Mouse (Mus musculus): ENCODE measurements at regions not wholly inside any gene's neighbourhood (a gene's known extent, or its start where the extent isn't known, plus 50 kb on each side); places are given as distances from the start of the nearest gene placed in this dataset.

DNA sequence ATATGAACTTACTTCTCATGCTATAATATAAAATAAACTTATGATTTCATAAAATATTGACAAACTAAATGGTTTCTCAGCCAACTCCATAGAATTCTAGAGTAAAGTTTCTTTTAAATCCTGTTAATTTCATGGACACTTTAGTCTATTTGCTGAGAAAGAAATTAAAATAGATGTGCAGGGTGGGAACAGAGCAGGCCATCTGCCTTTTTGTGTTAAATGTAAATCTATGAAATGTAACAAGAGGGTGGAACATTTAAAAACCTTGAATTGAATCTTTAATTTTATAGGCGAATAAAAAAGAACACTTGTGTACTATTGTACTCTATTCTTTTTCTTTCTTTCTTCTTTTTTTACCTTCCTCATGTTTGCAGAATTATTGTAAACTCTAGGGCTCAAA, 1050.7 kb downstream of the Tbl1xr1 start:
- DNase-seq (ENCODE audit: low spot score): no peak

DNA sequence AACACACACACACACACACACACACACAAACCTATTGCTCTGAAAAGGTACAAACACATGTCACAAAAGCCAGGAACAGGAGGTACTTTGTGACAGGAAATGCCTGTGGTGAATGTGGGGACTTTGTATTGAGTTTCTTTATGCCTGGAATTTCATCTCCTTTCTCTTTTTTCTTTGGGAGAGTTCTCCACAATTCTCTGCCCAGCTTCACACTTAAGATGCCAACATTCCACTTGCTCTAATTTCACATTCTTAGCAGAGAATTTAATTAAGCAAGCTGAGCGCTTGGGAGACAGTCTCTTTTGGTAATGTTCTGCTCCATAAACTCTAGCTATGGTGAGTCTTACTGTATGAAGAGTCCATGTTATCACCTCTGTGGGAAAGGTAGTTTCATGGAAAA, 1059.1 kb downstream of the Tbl1xr1 start:
- no peak for DNase-seq (ENCODE audit: low spot score)

DNA sequence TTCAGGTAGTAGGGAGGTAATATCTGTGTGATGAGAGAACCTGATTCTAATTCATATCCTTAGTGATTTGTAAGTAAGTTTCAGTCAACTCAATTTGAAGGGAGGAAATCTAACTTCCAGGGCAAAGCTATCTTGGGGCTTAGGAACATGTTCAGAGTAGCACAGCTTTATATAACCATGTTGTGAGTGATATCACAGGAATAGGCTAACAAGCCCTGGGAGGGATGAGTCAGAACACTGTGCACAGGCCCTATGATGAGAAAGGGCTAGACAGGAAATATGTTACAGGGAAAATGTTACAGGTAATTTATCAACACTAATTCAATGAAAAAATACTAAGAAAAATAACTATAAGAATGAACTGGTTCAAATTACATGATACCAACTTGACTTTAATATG, 1062.5 kb downstream of the Tbl1xr1 start:
- no peak for DNase-seq (ENCODE audit: low spot score)

DNA sequence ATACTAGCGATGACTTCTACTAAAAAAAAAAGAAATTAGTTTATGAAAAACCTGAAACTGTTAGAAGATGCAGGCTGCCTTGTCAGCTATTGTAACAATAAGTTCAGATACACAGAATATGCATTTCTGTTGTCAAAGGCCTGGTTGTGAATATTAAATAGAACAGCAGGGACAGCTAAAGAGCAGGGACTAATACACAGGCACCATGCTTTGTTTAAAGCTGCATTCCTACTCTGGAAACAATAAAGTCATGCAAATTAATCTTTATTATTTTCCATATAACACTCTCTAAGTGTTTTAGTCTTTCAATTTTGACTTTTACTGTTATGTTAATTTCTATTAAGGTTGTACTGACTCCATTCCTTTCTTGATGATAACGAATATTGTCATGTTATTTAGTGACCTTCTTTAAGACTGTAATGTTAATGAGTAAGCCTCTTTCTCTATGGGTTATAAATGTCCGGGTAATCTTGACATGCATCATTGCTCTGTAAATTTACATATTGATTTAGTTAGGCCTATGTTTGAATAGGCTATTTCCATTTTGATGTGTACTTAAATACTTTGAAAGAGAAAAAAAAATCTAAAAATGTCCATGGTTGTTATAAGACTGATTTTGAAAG, 1088.5 kb downstream of the Tbl1xr1 start:
- DNase-seq (ENCODE audit: low spot score): no peak

DNA sequence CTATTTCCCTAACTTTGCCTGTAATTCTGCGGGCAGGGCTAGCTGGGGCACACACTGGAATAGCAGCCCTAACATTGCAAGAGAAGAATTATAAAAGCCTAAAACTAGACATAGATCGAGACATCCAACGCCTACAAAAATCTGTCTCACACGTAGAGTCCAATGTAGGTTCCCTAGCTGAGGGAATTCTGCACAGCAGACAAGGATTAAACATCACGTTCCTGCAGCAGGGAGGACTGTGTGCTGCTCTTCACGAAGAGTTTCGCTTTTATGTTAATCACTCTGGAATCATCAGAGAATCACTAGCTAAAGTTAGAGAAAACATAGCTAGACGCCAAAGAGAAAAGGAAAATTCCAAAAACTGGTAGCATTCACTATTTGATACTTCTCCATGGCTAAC, 1106.9 kb downstream of the Tbl1xr1 start:
- no peak for DNase-seq (ENCODE audit: low spot score)

DNA sequence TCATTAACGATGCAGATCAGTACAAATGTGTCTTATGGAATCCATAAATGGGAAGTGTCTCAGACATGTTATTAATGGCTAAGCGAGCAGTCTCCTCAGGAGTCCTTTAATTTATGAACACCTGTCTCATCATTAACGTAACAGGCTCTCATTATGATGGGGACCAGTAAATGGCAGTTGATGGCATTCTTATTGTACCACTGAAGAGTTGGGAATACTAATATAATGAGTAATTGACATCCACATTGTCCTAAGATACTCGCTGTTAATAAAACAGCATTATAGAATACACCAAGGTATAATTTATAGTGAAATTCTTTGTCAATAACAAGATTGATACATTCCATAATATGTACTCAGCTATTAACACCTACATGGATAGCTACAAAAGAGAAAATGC, 1112.0 kb downstream of the Tbl1xr1 start:
- DNase-seq (ENCODE audit: low spot score): no peak

DNA sequence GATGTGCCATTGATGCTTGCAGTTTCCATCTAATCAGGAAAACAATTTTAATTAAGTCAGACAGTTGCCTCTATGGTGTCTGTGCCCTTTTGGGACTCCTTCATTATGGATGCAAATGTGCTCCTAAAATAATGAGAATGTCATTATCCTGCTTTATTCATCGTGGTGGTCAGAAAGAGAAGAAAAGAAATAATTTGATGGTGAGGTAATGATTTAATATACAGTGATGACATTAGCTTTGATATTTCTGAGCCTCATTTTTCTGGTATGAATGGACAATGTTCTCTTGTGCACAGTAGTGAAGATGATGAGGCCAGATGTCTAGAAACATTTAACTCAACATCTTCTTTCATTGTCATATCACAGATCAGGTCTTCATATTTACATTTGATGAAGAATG, 1123.6 kb downstream of the Tbl1xr1 start:
- DNase-seq (ENCODE audit: low spot score): no peak

DNA sequence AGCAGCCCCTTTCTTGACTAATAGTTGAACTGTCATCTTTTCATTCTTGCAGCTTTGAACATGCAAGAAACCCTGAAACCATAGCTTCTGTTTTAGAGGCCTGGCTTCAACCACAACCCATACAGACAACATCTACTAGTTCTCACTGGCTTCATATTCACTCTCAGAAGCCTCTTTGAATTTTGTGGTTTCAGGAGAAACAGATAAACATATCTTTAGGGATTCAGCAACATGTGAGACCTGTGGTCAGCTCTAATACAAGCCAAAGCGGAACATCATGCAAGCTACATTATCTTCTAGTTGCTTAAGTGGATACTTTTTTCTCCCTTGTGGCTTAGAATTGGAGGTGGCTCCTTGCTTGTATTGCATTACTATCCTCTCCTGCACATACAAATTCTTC, 1138.0 kb downstream of the Tbl1xr1 start:
- DNase-seq (ENCODE audit: low spot score): no peak

DNA sequence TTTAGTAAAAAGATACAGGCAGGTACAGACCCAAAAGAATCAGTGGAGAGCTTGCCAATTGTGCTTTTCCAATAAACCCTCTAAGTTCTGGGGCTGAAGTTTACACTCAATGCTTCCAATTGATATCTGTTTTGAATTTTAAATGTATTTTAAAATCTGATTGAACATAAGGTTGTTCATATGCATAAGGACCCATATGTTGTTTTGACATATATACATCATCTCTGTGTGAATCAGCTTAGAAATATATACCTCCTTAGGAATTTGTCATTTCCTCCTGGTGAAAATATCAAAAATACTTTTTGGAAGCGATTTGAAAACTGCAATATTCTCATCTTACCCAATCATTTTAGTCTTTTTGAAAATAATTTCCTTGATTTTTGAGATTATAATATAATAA, 1140.3 kb downstream of the Tbl1xr1 start:
- DNase-seq (ENCODE audit: low spot score): no peak

DNA sequence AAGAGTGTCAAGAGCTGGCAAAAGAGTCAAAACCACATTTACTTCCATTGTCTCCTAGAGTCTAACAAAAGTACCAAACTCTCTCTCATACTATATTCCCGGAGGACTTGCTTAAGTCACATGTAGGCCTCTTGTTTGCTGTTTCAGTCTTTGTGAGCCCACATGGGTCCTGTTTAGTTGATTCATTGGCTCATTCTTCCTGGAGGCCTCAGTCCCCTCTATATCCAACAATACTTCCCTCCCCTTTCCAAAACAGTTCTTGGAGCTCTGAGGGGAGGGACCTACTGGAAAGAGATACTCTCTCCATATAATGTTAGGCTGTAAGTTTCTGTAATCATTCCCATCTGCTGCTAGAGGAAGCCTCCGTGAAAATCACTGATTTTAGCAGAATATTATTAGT, 1171.8 kb downstream of the Tbl1xr1 start:
- DNase-seq (ENCODE audit: low spot score): no peak

DNA sequence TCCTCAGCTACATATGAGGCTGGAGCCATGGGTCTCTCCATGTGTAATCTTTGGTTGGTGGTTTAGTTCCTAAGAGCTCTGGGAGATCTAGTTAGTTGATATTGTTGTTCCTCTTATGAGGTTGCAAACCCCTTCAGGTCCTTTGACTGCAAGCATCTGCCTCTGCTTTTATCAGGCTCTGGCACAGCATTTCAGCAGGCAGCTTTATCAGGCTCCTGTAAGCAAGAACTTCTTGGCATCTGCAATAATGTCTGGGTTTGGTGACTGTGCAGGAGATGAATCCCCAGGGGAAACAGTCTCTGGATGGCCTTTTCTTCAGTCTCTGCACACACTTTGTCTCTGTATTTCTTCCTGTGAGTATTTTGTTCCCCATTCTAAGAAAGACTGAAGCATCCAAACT, 1175.7 kb downstream of the Tbl1xr1 start:
- DNase-seq (ENCODE audit: low spot score): no peak

DNA sequence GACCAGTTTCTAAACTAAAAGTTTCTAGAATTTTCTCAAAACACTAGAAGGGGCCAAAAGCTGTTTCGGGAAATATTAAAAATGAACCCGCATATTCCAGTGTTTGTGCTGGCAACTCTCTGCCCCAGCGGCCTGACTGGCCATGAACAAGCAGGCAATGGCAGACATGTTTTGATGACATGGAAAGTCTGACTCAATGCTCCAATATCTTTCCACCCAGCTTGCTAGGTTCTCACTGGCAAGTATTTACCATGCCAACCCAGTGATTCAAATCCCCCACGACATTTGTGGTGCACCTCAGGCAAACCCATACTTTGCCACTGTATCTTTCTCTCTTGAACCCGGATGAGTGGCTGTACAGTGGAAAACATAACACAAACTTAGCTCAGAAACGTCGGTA, 1222.4 kb downstream of the Tbl1xr1 start:
- no peak for DNase-seq (ENCODE audit: low spot score)

DNA sequence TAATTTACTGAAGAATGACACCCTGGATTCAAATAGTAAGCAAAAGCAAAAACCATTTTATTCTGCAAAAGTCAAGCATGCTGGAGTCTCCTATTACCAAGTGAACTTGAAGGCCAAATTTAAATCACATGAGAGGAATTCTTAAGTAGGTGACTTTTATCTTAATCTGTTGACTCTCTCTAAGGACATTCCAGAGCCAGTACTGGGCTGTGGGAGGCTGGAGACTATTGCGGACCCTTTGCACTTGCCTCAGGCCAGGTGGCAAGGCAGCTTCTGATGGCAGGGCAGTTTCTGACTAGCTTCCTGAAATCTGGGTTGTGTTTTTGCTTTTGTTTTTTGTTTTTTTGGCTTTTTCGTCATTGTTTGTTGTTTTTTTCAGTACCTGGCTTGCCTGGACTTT, 1257.8 kb downstream of the Tbl1xr1 start:
- no peak for DNase-seq (ENCODE audit: low spot score)

DNA sequence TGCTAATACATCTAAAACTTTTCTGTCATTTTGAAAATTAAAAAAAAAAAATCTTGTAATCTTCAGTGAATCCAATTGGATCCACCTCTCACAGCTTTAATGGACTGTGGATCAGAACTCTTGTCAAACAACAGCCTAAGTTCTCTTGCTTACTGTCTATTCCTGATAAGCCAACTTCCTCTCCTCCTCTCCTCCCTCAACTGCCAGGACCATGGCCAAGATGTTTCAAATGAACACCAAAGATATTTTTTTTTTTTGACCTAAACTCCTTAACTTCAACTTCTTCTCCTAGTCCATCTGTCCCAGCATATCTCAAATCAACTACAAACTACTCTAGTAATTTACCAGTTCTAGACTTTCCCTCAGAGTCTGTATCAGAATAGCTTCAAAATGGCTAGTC, 1258.5 kb downstream of the Tbl1xr1 start:
- DNase-seq (ENCODE audit: low spot score): no peak

DNA sequence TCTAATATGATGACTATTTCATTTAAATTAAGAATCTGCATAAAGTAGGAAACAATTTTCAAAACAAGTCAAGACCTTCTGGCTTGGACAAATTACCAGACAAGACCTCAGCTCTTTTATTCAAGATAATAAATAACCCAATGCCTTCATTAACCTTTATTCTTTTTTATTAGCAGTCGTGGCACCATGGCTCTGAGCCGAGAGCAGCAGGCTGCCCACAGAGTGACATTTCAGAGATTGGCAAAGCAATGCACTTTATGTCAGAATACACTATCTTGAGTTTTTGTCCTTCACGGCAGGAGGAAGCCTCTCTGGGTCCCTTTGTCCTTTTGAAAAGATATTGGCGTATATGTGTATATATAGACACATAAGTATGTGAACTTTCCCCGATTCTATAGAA, 1297.9 kb downstream of the Tbl1xr1 start:
- no peak for DNase-seq (ENCODE audit: low spot score)

DNA sequence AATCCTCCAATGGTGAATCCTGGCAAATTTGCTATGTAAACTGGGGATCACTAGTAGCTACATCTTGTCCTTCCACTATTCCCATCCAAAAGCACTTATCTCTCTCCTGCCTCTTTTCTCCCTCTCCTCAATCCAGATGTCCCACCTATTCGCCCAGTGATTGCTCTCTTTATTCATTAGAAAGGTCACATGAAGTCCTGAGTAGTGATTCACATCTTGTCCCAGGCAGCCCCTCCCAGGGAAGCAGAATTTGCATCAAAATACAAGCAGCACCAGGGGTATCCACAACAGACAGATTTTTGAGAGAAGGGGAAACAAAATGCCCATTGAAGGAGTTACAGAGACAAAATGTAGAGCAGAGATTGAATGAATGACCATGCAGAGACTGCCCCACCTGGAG, 1328.4 kb downstream of the Tbl1xr1 start:
- no peak for DNase-seq (ENCODE audit: low spot score)

DNA sequence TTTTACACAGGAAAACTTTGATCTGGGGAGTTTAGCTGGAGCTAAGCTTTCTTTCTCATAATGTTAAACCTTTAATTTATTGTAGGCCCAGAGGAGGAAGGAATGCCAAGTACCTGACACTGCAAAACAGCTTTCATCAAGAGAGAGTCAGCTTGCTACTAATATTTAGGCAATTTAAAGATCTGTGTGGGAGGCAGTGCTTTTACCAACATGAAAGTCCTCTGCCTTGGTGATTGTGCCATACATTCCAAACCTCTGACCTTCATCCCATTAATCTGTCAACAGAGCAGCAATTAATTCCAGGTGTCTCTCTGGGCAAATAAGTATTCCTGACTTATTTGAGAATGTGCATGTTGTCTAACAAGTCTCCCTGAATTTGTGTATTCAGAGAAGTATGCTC, 1333.0 kb downstream of the Tbl1xr1 start:
- peak; percentile 57 for DNase-seq (ENCODE audit: low spot score)

DNA sequence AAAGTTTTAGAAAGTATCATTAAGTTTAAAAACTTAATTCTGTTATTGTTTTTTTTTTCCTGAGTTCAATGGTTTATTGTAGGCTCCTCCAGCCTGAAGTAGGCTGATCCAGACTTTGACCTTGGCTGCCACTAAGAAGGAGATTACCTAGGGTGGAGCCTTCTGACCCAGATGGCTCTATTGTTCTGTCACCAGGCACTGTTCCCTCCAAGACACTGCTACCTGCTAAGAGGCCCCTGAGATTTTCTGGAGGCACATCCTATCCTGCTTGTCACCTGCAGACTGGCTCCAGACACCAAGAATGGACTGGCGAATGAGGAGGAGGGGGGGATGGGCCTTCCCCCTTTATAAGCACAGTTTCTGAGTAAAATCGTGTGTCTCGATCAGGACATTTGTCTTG, 1350.5 kb downstream of the Tbl1xr1 start:
- DNase-seq (ENCODE audit: low spot score): no peak

DNA sequence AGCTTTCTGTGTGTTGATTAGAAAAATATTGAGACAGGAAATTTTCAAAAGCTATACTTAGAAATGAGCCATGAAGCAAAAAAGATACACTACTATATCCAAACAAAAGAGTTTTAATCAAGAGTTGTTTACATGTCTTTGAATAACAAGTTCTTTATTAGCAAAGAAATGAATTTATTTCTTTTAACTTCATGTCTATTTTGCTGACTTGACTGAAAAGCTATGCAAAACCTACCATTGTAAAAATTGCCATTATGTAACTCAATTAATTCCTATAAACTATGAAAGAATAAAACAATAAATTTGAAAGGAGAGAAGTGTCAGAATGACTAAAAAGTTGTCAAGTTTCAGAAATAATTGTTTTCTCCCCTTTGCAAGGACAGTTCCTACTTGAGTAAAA, 1358.6 kb downstream of the Tbl1xr1 start:
- DNase-seq (ENCODE audit: low spot score): no peak

DNA sequence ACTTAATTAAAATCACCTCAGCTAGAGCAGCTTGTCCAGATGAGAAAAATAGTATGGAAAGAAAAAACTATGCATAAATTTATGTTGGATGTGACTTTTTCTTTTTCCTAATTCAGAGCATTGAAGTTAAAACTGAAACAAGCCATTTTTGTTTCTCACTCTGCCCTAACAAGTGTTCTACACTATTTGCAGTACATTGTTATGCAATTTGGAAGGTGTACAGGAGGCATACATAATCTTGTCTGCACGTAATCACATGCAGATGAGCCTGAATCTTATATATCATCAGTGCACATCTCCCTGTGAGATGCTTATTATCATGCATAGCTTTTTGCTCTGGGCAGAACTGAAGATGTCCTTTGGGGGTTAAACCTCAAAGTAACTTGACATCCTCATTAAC, 1381.3 kb downstream of the Tbl1xr1 start:
- no peak for DNase-seq (ENCODE audit: low spot score)

DNA sequence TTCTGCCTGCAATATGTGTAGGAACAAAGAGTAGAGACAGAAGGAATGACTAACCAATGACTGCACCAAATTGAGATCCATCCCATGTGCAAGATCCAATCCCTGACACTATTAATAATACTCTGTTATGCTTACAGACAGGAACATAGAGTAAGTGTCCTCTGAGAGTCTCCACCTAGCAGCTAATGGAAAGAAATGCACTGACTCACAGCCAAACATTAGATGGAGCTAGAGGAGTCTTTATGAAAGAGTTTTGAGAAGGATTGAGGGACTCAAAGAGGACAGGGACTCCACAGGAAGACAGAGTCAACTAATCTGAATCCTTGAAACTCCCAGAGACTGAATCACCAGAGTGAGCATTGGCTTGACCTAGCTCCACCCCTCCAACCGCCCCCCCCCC, 1423.4 kb downstream of the Tbl1xr1 start:
- no peak for DNase-seq (ENCODE audit: low spot score)

DNA sequence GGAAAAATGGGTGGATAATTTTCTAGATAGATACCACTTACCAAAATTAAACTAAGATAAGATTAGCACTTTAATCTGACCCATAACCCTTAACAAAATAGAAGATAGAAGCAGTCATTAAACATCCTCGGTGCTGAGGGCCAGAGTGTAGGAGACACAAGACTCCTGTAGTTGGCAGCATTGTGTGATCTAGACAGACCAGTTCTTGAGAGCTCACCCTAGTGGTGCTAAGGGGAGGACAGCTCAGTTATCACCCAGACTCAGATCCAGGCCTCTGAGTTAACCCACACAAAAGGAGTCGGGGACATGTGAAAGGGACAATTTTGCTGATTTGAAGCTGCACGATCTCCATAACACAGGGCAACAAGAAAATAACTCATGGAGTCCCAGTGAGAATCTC, 1471.1 kb downstream of the Tbl1xr1 start:
- no peak for DNase-seq (ENCODE audit: low spot score)

DNA sequence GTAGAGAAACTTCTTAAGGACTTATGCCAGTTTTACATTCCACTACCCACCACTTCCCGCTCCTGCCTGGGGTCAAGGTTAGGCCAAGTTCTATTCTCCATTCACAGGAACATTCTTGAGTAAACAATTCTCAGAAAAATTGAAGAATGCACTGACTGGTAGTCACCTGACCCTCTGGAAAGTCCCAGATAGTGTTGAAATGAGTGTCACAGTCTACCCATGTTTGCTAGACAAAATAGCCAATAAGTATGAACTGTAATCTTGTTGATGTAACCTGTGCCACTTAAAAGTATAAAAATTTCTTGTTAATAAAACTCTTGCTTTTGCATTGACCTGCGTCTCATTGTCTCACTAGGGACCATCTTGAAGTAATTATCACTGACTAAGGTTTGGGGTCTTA, 1487.9 kb downstream of the Tbl1xr1 start:
- no peak for DNase-seq (ENCODE audit: low spot score)

DNA sequence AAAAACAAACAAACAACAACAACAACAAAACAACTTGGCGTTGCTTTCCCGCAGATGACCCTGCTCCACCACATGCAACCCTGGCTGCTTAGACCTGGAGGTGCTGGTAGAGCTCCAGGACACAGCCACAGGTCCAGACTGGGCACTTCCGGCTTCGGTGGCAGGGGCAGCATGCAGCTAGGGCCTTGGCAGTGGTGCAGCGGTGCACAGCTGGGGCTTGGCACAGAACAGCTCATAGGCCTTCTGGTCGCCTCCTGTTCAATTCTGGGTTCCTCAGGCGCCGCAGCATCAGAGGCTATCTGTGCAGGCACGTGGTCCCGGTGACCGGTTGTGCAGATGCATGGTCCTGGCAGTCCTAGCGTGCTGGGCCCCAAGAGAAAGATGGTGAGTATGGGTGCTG, 1492.4 kb downstream of the Tbl1xr1 start:
- no peak for DNase-seq (ENCODE audit: low spot score)
